Mouse (Mus musculus): ENCODE measurements around the gene Sema7a.

DNA sequence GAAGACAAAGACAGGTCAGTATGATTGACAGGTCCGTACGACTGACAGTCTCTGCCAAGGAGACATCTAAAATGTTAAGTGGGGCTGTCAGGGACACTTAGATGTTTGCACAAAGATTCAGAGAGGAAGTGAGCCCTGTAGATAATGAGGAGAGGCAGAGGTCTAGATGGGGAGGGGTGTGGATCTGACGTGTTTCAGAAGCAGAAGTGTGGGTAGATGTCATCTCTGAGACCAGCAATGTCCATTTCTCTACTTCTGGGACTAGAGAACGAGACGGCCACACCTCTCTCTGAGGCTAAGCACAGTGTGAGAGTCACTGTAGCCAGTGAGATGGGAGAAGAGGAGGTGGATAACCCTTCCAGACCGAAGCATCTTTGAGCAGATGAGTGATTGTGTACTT lies 38.1 kb downstream of the Sema7a start:
- no peak for TF ChIP-seq CTCF (IDR thresholded peaks at IDR 0.05; ENCODE audit: low read depth, low read length)
- no peak for TF ChIP-seq POLR2A (IDR thresholded peaks at IDR 0.05; ENCODE audit: insufficient read depth, low read length)
- no peak for TF ChIP-seq EP300 (IDR thresholded peaks at IDR 0.05; ENCODE audit: insufficient read depth, low read depth, low read length)
